ENCODE assay signal across 15 mouse cellular contexts in the genomic region with DNA sequence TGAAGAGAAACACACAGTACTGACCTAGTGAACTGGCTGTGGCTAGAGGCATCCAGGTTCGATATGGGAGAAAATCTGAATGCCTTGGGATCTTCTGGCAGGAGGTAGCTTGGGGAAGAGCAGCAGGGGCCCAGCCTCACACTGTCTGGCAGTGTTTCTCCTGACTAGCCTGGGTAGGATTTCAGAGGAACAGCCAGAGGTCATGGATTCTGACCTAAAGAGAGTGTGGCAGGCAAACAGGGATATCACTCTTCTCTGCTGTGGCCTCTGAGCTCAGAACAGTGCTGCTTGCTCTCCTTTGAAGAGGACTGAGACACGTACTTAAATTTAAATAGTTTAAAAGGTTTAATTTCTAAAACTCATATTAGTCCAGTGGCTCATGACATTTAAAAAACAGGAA. TPM values are rescaled to one million over a fixed set of nuclear protein-coding genes. Genes with fewer than 3 reads are reported as not detected.
DNase-seq lines count a peak whose midpoint lies in the region; ATAC-seq lines count a peak whose summit lies in the region.
"Had no signal": no experiment of that assay in that cellular context is flagged by ENCODE, and none has a peak within 500 bp of the region (broad histone marks: within the 10 kb centered on the region; RNA-seq: fewer than 3 reads in every experiment).

No protein-coding gene starts in this region.

- WGBS in embryonic facial prominence, embryonic 12.5 days = 10% methylated on average over 2 of the region's 2 CpGs
- WGBS in limb, embryonic 12.5 days = 22% methylated on average over 2 of the region's 2 CpGs
- WGBS in intestine, embryonic 15.5 days = 41% methylated on average over 2 of the region's 2 CpGs

- peak overlapping the region; percentile 23; the same call in 1 of the 2 replicates for H3K4me2 ChIP-seq in embryonic facial prominence, embryonic 12.5 days (replicated peaks)
- 0 out of 2 replicates have a peak overlapping the region, but pooled peaks have one; percentile 10 for H3K4me2 ChIP-seq in limb, embryonic 12.5 days
- H3K4me2 ChIP-seq in intestine, embryonic 15.5 days (replicated peaks) = no peak overlapping the region
- H3K4me2 ChIP-seq: liver, embryonic 15.5 days had no signal

- H3K27ac ChIP-seq in embryonic facial prominence, embryonic 12.5 days = 0 out of 2 replicates have a peak overlapping the region, but pooled peaks have one; percentile 38
- H3K27ac ChIP-seq in limb, embryonic 12.5 days = peak overlapping the region; percentile 66
- H3K27ac ChIP-seq in intestine, embryonic 15.5 days = no peak overlapping the region
- H3K27ac ChIP-seq: liver, embryonic 15.5 days; midbrain, embryonic 10.5 days had no signal

- DNase-seq in heart, adult 9 months (ENCODE audit: low spot score in 2 of 2) = peak; percentile 23 to 27
- DNase-seq in heart, postnatal 14 days = no peak
- peak; percentile 76 for DNase-seq in embryo, embryonic 10 days (ENCODE audit: low spot score)
- DNase-seq in right cerebral cortex, postnatal 14 days = no peak
- DNase-seq: cerebellum, adult 8-10 months; gastrocnemius, postnatal 36 days had no signal

- no peak overlapping the region for H3K4me3 ChIP-seq in embryonic facial prominence, embryonic 12.5 days
- no peak overlapping the region for H3K4me3 ChIP-seq in limb, embryonic 12.5 days (replicated peaks)
- no peak overlapping the region for H3K4me3 ChIP-seq in intestine, embryonic 15.5 days (replicated peaks)
- H3K4me3 ChIP-seq: liver, embryonic 15.5 days; midbrain, embryonic 10.5 days had no signal

- H3K4me1 ChIP-seq in embryonic facial prominence, embryonic 12.5 days = peaks cover 72% of the 10 kb centered on the region
- peaks cover 73% of the 10 kb centered on the region for H3K4me1 ChIP-seq in limb, embryonic 12.5 days (replicated peaks)
- H3K4me1 ChIP-seq in intestine, embryonic 15.5 days (replicated peaks) = peaks cover 11% of the 10 kb centered on the region; the same call in 1 of the 2 replicates
- H3K4me1 ChIP-seq: liver, embryonic 15.5 days had no signal

- no peak overlapping the region for H3K9ac ChIP-seq in embryonic facial prominence, embryonic 12.5 days
- no peak overlapping the region for H3K9ac ChIP-seq in limb, embryonic 12.5 days (replicated peaks)
- no peak overlapping the region for H3K9ac ChIP-seq in intestine, embryonic 15.5 days
- H3K9ac ChIP-seq: liver, embryonic 15.5 days had no signal

- ATAC-seq in embryonic facial prominence, embryonic 12.5 days (ENCODE audit: insufficient number of reproducible peaks, insufficient read depth, low FRiP score, low TSS enrichment) = no peak
- ATAC-seq in limb, embryonic 12.5 days (ENCODE audit: insufficient number of reproducible peaks, insufficient read depth, low FRiP score, low TSS enrichment, low read depth) = no peak
- ATAC-seq in intestine, embryonic 15.5 days = no peak
- ATAC-seq in megakaryocyte, adult 5-6 weeks (ENCODE audit: poor library complexity, severe bottlenecking) = no peak
- ATAC-seq: activated CD4-positive, CD25-positive, alpha-beta regulatory T cell, adult 4 months; forebrain, embryonic 16.5 days had no signal

- no peaks in the 10 kb centered on the region for H3K9me3 ChIP-seq in embryonic facial prominence, embryonic 12.5 days
- H3K9me3 ChIP-seq in limb, embryonic 12.5 days = no peaks in the 10 kb centered on the region
- H3K9me3 ChIP-seq in intestine, embryonic 15.5 days = no peaks in the 10 kb centered on the region
- H3K9me3 ChIP-seq: liver, embryonic 15.5 days; midbrain, embryonic 10.5 days had no signal

- H3K36me3 ChIP-seq in embryonic facial prominence, embryonic 12.5 days = peaks cover 10% of the 10 kb centered on the region
- H3K36me3 ChIP-seq in limb, embryonic 12.5 days = peaks cover 20% of the 10 kb centered on the region
- no peaks in the 10 kb centered on the region for H3K36me3 ChIP-seq in intestine, embryonic 15.5 days
- H3K36me3 ChIP-seq: liver, embryonic 15.5 days; midbrain, embryonic 10.5 days had no signal

- intact Hi-C loops in heart, postnatal 14 days (cut with DNase I) = no loop called here

- H3K27me3 ChIP-seq in embryonic facial prominence, embryonic 12.5 days = no peaks in the 10 kb centered on the region
- no peaks in the 10 kb centered on the region for H3K27me3 ChIP-seq in limb, embryonic 12.5 days
- H3K27me3 ChIP-seq in intestine, embryonic 15.5 days (replicated peaks) = no peaks in the 10 kb centered on the region
- H3K27me3 ChIP-seq: liver, embryonic 15.5 days had no signal

RNA-seq across cellular contexts. Expression of a gene that starts 7.2 kb away (rescaled TPM):
- 10 to 100 TPM; 57.6 to 64.8 TPM for total RNA-seq in heart, postnatal 14 days (2021)
- 48.0 and 51.8 TPM in 2 replicates for polyA plus RNA-seq in embryonic facial prominence, embryonic 12.5 days (2016; fragmentation: Nextera tagmentation; extraction: Ambion mirVana)
- 43.5 and 50.5 TPM in 2 replicates for polyA plus RNA-seq in limb, embryonic 12.5 days (2016; fragmentation: Nextera tagmentation; extraction: Ambion mirVana)
- 18.8 and 20.3 TPM in 2 replicates for polyA plus RNA-seq in intestine, embryonic 15.5 days (2015; fragmentation: Nextera tagmentation; extraction: Ambion mirVana)
- 1.2 and 1.3 TPM in 2 replicates for total RNA-seq in megakaryocyte, adult 5-6 weeks (2015)
- total RNA-seq in megakaryocyte, adult 5-6 weeks (2017) = 0.81 and 1.9 TPM in 2 replicates
- total RNA-seq: MEL had no signal
- polyA plus RNA-seq: activated CD4-positive, CD25-positive, alpha-beta regulatory T cell, adult 4 months had no signal

Comparison
In these comparisons a context has a peak if more than half of its experiments do, and no peak if none do; other contexts are left out.
1. DNase-seq: peak in heart, adult 9 months (2 of 2) and embryo, embryonic 10 days (single experiment); none in heart, postnatal 14 days (0 of 2) and right cerebral cortex, postnatal 14 days (single experiment).